Mouse (Mus musculus) neural tube, embryonic 14.5 days (tissue): ENCODE data around the gene Cfl1. TPM values are rescaled to one million over a fixed set of nuclear protein-coding genes. Genes with fewer than 3 reads are reported as not detected.
A peak's percentile ranks its signal among the peaks of the same experiment; 100 is the strongest.

Experiments used
- ATAC-seq: fragments of 200-750 bp; cut with Nextera tagmentation; 2 replicates; pipeline ENCODE4 v1.8.0; 2017; ENCODE audit warnings: low read depth, mild to moderate bottlenecking, moderate TSS enrichment, moderate library complexity
- H3K27ac ChIP-seq: fragments of 300-500 bp; sonication (generic); 2 replicates; pipeline ENCODE4 v1.5.1; 2014; ENCODE audit warnings: low read depth, mild to moderate bottlenecking, control low read depth, low read length, moderate library complexity, mixed read lengths
- H3K27me3 ChIP-seq: fragments of 300-500 bp; sonication (generic); 2 replicates; pipeline ENCODE4 v1.6.1; 2014; ENCODE audit warnings: low read length; ENCODE audit not compliant: control insufficient read depth, insufficient read depth
- H3K36me3 ChIP-seq: fragments of 300-500 bp; sonication (generic); 2 replicates; pipeline ENCODE4 v1.6.1; 2014; ENCODE audit warnings: low read length, mixed read lengths; ENCODE audit not compliant: control insufficient read depth, insufficient read depth
- H3K4me1 ChIP-seq: fragments of 300-500 bp; sonication (generic); 2 replicates; pipeline ENCODE4 v1.6.1; 2014; ENCODE audit warnings: low read length; ENCODE audit not compliant: control insufficient read depth, insufficient read depth
- H3K4me2 ChIP-seq: fragments of 300-500 bp; sonication (generic); 2 replicates; pipeline ENCODE4 v1.6.1; 2014; ENCODE audit warnings: mild to moderate bottlenecking, low read depth, low read length, control low read depth
- H3K4me3 ChIP-seq: fragments of 300-500 bp; sonication (generic); 2 replicates; pipeline ENCODE4 v1.5.1; 2014; ENCODE audit warnings: low read depth, low read length, control low read depth, mixed read lengths
- H3K9ac ChIP-seq: fragments of 300-500 bp; sonication (generic); replicated peaks from 2 replicates; pipeline ENCODE4 v1.6.1; 2014; ENCODE audit warnings: low read depth, mild to moderate bottlenecking, control low read depth, low read length, mixed read lengths
- H3K9me3 ChIP-seq: fragments of 300-500 bp; sonication (generic); 2 replicates; pipeline ENCODE4 v1.6.1; 2016; ENCODE audit warnings: low read length; ENCODE audit not compliant: control insufficient read depth
- WGBS: fragments of 180-500 bp; shearing (Covaris S2); extraction: QIAGEN DNeasy Blood & Tissue Kit; methylation state at CpG from one replicate; pipeline ENCODE4 v1.1.7; 2014; 5-methylcytosine and 5-hydroxymethylcytosine counted together
- polyA plus RNA-seq: library from polyadenylated mRNA; unstranded; fragments of >200 nt; fragmentation: Nextera tagmentation; extraction: Ambion mirVana; gene quantifications from 2 replicates; pipeline ENCODE4 v1.2.1, GENCODE M21; 2014

Cfl1 gene
- polyA plus RNA-seq, 1 experiment from 2014 or later = 3,739 TPM

- 81% methylated on average over 12 of the region's 12 CpGs for WGBS
- no peak overlapping the region for H3K9ac ChIP-seq
- no peak for ATAC-seq
Observed at GRCm38 (mm10) chr19:5455037-5455436, 35.2 kb upstream of the Cfl1 start.

GRCm38 (mm10) chr19:5455568-5455967 lies 34.7 kb upstream of the Cfl1 start:
- Histone ChIP-seq H3K4me3 (peak overlapping the region; percentile 84), H3K36me3 (no peaks in the 10 kb centered on the region), H3K9ac (no peak overlapping the region), H3K27me3 (0 out of 2 replicates have a peak, but pooled peaks cover 2% of the 10 kb centered on the region), H3K4me2 (peak overlapping the region; percentile 97), H3K4me1 (peaks cover 25% of the 10 kb centered on the region), H3K9me3 (no peaks in the 10 kb centered on the region), H3K27ac (no peak overlapping the region)
- no peak for ATAC-seq
- WGBS = 64% methylated on average over 8 of the region's 8 CpGs

More at GRCm38 (mm10) chr19:5455037-5455436, 35.2 kb upstream of the Cfl1 start:
- Histone ChIP-seq H3K4me3 (no peak overlapping the region), H3K36me3 (no peaks in the 10 kb centered on the region), H3K9me3 (no peaks in the 10 kb centered on the region), H3K27ac (no peak overlapping the region), H3K4me1 (peaks cover 24% of the 10 kb centered on the region), H3K4me2 (peak overlapping the region; percentile 97; the same call in 1 of the 2 replicates), H3K27me3 (peaks cover 3% of the 10 kb centered on the region; the same call in 1 of the 2 replicates)

GRCm38 (mm10) chr19:5456241-5456921 lies 33.9 kb upstream of the Cfl1 start:
- peak overlapping the region; percentile 84 for H3K4me3 ChIP-seq
- WGBS = 3% methylated on average over 26 of the region's 26 CpGs
- H3K9ac ChIP-seq = peak overlapping the region; percentile 90
- H3K4me1 ChIP-seq = peaks cover 31% of the 10 kb centered on the region
- H3K27ac ChIP-seq = peak overlapping the region; percentile 91
- no peaks in the 10 kb centered on the region; the same call in 1 of the 2 replicates for H3K27me3 ChIP-seq
- no peaks in the 10 kb centered on the region for H3K9me3 ChIP-seq
- no peak for ATAC-seq
- H3K36me3 ChIP-seq = no peaks in the 10 kb centered on the region
- H3K4me2 ChIP-seq = peak overlapping the region; percentile 97

- peaks cover 32% of the 10 kb centered on the region for H3K4me1 ChIP-seq
- under 1% methylated on average over 70 of the region's 70 CpGs for WGBS
Observed at GRCm38 (mm10) chr19:5456922-5457745, 33.1 kb upstream of the Cfl1 start.

GRCm38 (mm10) chr19:5457746-5458442 lies 32.4 kb upstream of the Cfl1 start, which contains the start of gene Ccdc85b:
TSS of gene Ccdc85b (minus strand) at chr19:5457894.
- ATAC-seq = peak; percentile 10; the same call in 1 of the 2 replicates
- peak within 1 kb of the TSS; percentile 91 for H3K27ac ChIP-seq
- H3K27me3 ChIP-seq = no peaks in the 10 kb centered on the region; the same call in 1 of the 2 replicates
- H3K4me2 ChIP-seq = peak within 1 kb of the TSS; percentile 97
- H3K4me1 ChIP-seq = peaks cover 32% of the 10 kb centered on the region
- peak within 1 kb of the TSS; percentile 90 for H3K9ac ChIP-seq
- H3K36me3 ChIP-seq = no peaks in the 10 kb centered on the region
- peak within 1 kb of the TSS; percentile 84 for H3K4me3 ChIP-seq
- no peaks in the 10 kb centered on the region for H3K9me3 ChIP-seq
- 13% methylated on average over 14 of the region's 14 CpGs for WGBS

More at GRCm38 (mm10) chr19:5456922-5457745, 33.1 kb upstream of the Cfl1 start:
- Histone ChIP-seq H3K9me3 (no peaks in the 10 kb centered on the region), H3K27ac (peak overlapping the region; percentile 91), H3K27me3 (no peaks in the 10 kb centered on the region; the same call in 1 of the 2 replicates), H3K4me2 (peak overlapping the region; percentile 97), H3K9ac (peak overlapping the region; percentile 90), H3K36me3 (no peaks in the 10 kb centered on the region), H3K4me3 (peak overlapping the region; percentile 84)
- peak; percentile 92 for ATAC-seq

GRCm38 (mm10) chr19:5459019-5459418 lies 31.2 kb upstream of the Cfl1 start:
- peaks cover 34% of the 10 kb centered on the region for H3K4me1 ChIP-seq
- no peak overlapping the region for H3K27ac ChIP-seq
- 0 out of 2 replicates have a peak overlapping the region, but pooled peaks have one; percentile 12 for H3K4me2 ChIP-seq
- H3K9ac ChIP-seq = no peak overlapping the region
- no peaks in the 10 kb centered on the region; the same call in 1 of the 2 replicates for H3K27me3 ChIP-seq
- H3K36me3 ChIP-seq = peaks cover 7% of the 10 kb centered on the region; the same call in 1 of the 2 replicates
- H3K9me3 ChIP-seq = no peaks in the 10 kb centered on the region
- no peak for ATAC-seq
- H3K4me3 ChIP-seq = no peak overlapping the region
- 70% methylated on average over 7 of the region's 7 CpGs for WGBS

- Histone ChIP-seq H3K27me3 (no peaks in the 10 kb centered on the region; the same call in 1 of the 2 replicates), H3K4me1 (peaks cover 38% of the 10 kb centered on the region), H3K4me2 (peak overlapping the region; percentile 94), H3K36me3 (peaks cover 10% of the 10 kb centered on the region), H3K9me3 (no peaks in the 10 kb centered on the region), H3K27ac (peak overlapping the region; percentile 24; the same call in 1 of the 2 replicates), H3K9ac (peak overlapping the region; percentile 76), H3K4me3 (peak overlapping the region; percentile 75)
- no peak for ATAC-seq
- WGBS = 21% methylated on average over 3 of the region's 3 CpGs
Observed at GRCm38 (mm10) chr19:5459896-5460295, 30.4 kb upstream of the Cfl1 start.

GRCm38 (mm10) chr19:5460465-5460911 lies 29.8 kb upstream of the Cfl1 start, which contains the start of gene Fibp:
TSS of gene Fibp (plus strand) at chr19:5460615.
- H3K9me3 ChIP-seq = no peaks in the 10 kb centered on the region
- H3K27ac ChIP-seq = peak within 1 kb of the TSS; percentile 24; the same call in 1 of the 2 replicates
- peak within 1 kb of the TSS; percentile 94 for H3K4me2 ChIP-seq
- H3K4me3 ChIP-seq = peak within 1 kb of the TSS; percentile 75
- H3K27me3 ChIP-seq = no peaks in the 10 kb centered on the region; the same call in 1 of the 2 replicates
- peaks cover 36% of the 10 kb centered on the region for H3K4me1 ChIP-seq
- H3K9ac ChIP-seq = peak within 1 kb of the TSS; percentile 76
- ATAC-seq = peak; percentile 59
- H3K36me3 ChIP-seq = peaks cover 16% of the 10 kb centered on the region
- under 1% methylated on average over 32 of the region's 32 CpGs for WGBS
